Mouse (Mus musculus): ENCODE results near the gene BC049762. TPM values are rescaled to one million over a fixed set of nuclear protein-coding genes. Genes with fewer than 3 reads are reported as not detected.

BC049762 gene
- total RNA-seq (2023) = not detected

DNA sequence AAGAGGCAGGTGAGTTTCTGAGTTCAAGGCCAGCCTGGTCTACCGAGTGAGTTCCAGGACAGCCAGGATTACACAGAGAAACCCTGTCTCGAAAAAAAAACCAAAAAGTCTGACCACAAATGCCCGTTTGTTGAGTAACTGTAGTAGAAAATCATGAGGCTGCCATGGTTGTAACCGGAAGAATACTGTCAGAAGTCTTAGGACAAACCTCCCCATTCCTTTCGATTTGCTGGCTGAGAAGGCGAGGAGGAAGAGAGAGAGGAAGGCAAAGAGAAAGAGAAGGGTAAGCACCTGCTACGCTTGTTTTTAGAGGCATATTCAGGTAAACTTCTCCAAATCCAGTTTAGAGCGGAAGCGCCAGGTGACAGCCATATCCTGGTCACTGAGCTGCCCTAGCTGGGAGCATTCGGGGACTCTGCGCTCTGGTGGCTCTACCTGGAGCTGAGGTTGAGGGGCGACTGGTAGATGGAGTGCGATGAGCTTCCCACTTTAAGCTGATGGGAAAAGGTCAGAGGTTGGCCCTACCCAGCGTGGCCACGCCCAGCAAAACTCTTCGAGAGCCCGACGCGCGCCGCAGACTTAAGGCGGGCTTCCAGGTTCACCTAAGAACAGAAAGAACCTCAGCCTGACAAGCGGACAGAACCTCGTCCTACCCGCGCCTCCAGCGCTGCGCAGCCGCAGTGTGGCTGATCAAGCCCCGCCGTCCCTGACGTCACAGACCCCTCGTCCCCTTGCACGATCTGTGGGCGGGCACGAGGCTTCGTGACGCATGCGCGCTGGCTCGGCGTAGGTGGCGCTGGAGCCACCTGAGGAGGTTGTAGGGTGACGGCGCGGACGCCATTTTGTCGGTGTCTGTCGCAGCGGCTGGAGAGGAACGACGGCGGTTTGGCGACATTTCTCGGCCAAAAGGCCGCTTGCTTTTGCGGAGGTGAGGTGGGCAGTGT lies at the start of gene BC049762:
BC049762 (minus strand) TSS at position 705 of the 944 bp plus-strand sequence.

GRCm38 (mm10) chr11:51289564-51290041 lies 26.8 kb upstream of the BC049762 start, which contains the start of gene Col23a1:
TSS of gene Col23a1 (plus strand) at chr11:51289920.

GRCm38 (mm10) chr11:51261680-51262219 lies 1.1 kb downstream of the BC049762 start, which contains the start of gene Clk4:
TSS of gene Clk4 (plus strand) at chr11:51261730.

GRCm38 (mm10) chr11:51220308-51220707 lies 42.5 kb downstream of the BC049762 start, which contains the start of gene Gm12569:
TSS of gene Gm12569 (plus strand) at chr11:51220473.

Other genes starting within 250 kb of the BC049762 start
- gene Olfr54, start 248.8 kb downstream of the BC049762 start, total RNA-seq (2023) = not detected
- not detected for gene Olfr1375, start 214.9 kb downstream of the BC049762 start, total RNA-seq (2023)
- gene Zfp354a, start 203.8 kb downstream of the BC049762 start, total RNA-seq (2023) = not detected
- gene Gm12569, start 42.6 kb downstream of the BC049762 start, total RNA-seq (2023) = not detected
- 100 to 1,000 TPM; 264 to 312 TPM for gene Clk4, start 1.3 kb downstream of the BC049762 start, total RNA-seq (2023)
- 1 to 10 TPM; 1.5 to 1.9 TPM for gene Col23a1, start 26.9 kb upstream of the BC049762 start, total RNA-seq (2023)

Measured in B cell, adult 67 days (primary cell).